Mouse (Mus musculus) MEL-GATA-1-ER (cell line): Measurements from ENCODE around the gene Fgd5.
"Not testable (repeated sequence)": the region's sequence is repeated elsewhere in the genome, so short reads cannot be mapped to it uniquely, and the experiment has no call there.

Experiments
- DNase-seq: peaks from one replicate; pipeline ENCODE4 v3.0.0-alpha.2; 2012; ENCODE audit warnings: low read depth; ENCODE audit errors: extremely low read depth

The Fgd5 gene

DNA sequence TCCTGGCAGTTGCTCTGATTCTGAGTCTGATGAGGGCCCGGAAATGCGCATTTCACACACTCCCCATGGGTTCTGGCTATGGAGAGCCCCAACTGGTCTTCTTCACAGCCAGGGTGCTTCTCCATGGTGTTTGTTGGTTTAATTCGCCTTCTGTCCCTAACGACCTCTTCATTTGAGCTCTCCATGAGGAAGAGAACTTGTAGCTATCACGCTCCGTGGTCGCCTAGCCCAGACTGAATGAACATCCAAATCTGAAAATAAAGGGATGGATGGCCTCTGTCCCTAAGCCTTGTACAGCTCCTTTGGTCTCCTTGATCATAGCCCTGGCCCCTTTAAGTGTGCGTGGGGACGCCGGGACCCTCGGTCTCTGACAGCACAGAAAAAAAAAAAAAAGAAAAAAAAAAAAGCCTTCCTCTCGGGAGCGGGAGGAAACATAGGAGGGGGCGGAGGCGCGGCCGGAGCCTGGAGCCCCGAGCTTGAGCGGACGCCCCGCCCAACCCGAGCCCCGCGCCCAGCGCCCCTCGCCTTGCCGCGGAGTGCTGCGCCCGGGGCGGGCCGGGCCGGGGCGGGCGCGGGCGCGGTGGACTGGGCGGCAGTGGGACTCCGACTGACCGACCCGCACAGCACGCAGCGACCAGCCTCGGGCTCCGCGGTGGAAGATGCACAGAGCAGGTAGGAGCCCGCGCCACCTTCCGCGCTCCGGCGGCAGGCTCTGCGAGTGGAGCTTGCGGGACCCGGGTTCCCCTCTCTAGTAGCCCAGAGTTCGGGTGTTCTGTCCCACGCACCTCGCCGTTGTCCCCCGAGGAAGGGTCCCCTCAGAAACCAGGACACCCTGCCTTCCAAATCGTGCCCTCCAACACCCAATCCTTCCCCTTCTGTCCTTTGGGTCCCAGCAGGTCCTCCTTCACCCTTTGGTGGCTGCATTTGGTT is at the start of gene Fgd5:
Gene Fgd5 (plus strand): TSS at position 508 of the 930 bp plus-strand sequence.
- no peak for DNase-seq

DNA sequence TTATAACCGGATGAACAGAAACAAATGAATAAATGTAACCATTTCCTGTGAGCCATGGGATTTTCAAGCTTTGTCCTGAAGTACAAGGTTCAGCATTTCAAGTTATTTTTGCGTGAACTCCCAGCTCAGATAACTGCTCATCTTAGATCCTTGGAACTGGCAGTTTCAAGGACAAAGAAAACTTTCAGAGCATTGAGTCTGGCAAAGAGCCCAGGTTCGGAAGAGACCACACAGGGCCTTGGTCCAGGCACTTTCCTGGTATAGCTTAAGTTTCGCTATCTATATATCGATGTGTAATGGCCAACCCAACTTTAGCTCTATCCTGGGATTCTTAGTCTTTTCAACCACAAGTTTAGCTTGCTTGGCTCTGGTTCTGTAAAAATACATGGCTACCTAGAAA is 47.4 kb upstream of the Fgd5 start:
- no peak for DNase-seq

DNA sequence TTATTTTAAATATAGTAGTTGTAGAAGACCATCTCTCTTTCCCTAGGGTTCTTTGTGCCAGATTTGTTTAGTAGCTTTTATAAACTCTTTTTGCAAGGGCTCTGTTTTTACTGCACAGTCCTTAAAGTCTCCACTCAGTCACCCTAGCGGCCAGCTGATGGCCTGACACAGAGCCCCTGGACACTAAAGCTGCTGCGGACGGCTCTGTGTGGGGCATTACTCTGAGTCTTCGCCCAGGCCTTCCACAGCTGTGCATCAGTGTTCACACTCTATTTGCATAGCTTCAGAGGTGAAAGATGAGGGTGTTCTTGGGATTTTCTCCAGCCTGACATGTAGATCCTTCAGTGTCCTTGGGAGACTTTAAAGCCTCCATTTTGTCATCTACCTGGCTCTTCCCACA is 40.2 kb upstream of the Fgd5 start:
- no peak for DNase-seq

DNA sequence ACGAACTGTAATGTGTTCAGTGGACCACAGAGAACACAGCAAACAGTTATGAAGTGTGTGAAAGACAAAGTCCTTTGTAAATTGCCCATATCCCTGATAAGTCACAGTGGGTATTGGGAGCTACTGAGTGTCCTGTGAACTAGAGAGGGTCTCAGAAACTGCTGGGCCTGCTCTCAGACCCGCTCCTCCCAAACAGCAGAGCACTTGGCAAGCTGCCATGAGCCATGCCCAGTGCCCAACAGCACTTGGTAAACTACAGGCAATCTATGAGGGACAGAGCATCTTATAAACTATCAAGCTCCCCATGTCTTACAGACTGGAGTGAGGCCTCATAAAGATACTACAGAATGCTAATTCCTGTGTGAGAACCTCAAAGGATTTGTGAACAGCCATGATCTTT is 30.3 kb upstream of the Fgd5 start:
- no peak for DNase-seq

DNA sequence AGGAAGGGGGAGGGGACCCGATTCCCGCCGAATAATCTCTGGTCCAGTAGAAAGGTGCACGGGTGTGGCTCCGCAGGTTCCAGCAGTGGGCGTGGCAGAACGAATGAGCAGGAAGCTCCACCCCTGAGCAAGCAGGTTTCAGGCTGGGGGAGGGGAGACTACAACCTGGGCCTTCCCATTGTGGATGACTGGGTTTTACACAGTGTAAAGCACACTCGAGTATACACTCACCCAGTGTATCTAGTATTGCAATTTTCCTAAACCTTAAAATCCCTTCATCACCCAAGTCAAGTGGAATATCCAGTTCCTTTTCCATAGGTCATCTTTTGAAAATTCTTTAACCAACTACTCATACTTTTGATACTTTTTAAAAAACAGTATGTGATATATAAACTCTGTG is 20.7 kb upstream of the Fgd5 start:
- not testable (repeated sequence) for DNase-seq

DNA sequence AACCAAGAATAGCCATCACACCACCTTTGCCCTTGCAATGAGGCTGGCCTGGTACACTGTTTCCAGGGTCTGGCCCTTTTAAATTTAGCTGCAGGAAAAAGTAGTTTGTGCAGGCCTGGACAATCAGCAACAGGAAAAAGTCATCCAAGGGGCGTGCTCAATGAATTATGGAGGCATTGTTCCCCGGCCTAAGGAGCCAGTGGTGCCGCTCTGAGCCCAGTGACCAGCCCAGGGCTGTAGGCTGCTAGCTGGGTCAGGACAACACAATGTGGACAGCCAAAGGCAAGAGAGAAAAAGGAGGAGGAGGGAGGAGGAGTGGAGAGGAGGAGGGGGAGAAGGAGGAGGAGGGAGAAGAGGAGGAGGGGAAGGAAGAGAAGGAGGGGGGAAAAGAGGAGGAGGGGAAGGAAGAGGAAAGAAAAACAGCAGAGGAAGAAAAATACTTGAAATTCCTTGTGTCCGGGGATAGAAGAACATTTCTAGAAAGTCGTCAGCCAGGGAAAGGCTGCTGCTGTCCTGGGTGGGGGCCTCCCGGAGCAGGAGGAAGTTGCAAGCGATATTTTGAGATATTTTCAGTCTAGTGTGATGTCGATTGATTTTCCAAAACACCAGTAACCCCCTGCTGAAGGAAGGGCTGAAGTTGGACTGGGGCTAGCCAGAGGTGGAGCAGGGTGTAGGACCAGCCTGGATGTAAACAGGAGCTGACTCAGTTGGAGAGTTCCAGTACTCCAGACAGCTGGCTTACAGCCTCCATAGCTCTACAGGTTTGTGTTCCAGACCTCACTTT is 18.5 kb upstream of the Fgd5 start:
- DNase-seq = no peak

DNA sequence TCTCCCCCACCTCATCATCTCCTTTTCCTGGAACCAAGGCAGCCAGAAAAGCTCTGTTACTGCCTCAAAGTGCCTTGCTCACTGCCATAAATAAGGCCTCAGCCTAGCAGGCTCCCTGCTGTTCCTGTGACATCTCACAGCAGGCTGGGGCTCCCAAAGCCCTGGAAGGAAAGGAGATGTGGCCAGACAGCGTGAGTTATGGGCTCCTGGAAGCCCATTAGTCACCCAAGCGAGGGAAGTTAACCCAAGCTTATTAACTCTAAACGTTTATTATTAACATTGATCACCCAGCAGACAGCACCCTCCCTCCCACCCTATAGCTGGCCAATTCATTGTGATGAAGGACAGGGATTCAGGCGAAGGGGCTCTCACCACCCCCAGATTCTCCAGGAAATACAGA is 15.2 kb upstream of the Fgd5 start:
- DNase-seq = no peak

DNA sequence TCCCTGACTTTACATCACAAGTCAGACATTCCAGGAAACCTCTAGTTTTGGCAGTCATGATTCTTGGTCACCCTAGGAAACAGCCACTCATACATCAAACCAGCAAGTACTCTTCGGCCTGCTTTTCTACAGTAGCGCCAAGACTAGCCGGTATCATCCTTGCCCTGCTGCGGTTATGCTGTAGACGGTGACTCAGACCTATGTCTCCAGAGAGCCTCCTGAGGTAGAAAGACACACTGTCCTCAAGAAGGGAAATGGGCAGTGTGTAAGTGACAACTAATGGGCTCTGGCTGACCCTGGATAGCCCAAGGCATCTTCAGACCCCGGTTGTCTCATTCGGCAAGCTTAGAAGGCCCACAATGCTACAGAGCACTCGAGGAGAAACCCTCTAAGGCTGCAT is 13.6 kb upstream of the Fgd5 start:
- DNase-seq = no peak

DNA sequence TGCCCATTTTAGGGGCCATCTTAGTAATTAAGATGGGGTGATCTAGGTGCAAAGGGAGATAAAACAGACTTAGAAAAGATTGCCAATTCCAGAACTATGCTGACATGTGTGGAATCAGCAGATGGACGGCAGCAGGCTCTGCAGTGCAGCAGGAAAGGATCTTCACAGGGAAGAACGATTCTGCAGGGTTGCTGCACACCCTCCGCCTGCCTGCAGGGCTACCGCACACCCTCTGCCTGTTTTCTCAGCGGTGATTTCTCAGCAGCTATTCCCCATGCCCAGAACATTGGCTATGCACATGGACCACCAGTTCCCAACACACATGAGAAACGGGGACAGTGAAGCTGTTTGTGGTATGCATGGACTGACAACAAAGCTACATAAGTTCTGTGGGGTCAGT is 12.7 kb upstream of the Fgd5 start:
- DNase-seq = no peak

DNA sequence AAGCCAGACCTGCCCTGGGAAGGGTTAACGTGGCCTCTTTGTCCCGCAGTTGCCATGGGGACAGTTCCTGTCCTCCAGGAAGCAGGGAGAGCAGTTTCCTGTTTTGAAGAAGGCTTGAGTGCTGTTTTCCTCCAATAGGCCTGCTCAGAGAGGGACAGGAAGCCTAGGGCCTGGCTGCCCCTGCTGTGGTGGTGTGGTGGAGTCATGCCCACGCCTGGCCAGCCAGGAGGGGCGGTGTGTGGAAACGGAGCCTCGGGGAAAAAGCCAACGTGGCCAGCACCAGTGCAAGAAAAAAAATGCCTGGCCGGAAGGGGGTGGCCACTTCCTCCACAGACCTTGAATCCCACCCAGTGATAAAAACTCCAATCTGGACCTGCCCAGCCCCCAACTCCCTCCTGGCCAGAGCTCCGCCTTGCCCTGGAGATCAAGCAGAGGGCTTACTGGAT is 6.5 kb upstream of the Fgd5 start:
- DNase-seq = no peak

DNA sequence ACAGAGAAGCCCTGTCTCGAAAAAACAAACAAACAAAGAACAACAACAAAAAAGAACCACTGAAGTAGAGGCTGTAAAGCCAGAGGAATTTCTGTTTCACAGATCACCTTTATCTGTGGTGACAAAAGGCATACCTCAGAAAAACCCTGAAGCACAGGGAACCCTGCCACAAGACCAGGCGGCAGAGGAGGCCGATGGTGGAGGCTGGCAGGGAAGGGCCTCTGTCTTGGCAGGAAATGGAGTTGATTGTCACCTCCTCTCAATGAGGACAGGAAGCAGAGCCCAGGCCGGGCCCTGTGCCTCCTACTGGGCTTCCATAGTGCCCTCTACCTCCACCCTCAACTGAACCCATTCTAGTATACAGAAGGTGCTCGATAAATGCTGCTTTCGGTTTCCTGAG is 4.7 kb upstream of the Fgd5 start:
- no peak for DNase-seq

DNA sequence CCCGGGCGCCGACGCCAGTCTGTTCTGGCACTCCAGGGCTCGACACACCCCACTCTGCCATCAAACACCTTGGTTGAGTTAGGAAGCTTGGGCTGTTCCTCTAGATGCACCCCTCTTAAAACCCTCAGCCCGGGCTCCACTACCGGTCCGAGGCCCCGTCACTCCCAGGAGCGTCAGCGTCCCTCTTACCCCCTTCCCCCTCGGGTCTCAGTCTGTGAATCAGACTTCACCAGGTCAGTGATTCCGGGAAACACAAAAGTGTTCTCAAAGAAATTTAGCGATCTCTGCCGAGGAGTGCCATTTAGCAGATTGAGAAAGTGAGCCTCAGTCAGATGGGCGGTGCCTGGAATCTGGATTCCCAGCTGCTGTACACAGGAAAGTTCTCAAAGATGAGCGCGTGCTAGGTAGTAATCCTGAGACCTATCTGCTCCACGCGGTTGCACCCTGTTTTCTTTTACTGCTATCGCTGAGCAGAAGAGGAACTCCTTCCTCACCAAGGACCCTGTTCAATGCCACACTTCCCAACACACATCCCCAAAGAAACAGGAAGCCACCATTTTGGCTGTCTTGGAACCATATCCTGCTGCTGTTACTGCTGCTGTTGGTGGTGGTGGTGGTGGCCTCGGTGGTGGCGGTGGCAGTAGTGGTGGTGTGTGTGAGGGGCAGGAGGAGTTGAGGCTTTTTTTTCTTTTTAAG is 771 bp downstream of the Fgd5 start:
- DNase-seq = no peak

DNA sequence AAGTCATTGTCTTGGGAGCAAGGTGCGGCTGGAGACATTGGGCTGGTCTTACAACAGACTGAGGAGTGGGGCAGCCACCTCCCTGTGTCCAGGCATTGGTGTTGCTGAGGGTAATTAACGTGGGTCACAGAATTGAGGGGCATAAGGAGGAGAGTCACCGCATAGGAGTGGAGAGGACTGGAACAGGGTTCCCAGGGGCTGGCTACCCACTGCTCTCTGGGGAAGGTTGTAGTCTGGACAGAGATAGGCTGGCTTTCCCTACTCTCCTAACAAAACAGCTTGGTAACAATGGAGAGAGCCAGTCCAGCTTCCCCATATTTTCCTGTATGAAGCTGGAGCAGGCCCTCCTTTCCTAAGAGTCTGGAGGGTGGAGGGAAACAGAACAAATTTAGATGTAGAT is 1.3 kb downstream of the Fgd5 start:
- no peak for DNase-seq

DNA sequence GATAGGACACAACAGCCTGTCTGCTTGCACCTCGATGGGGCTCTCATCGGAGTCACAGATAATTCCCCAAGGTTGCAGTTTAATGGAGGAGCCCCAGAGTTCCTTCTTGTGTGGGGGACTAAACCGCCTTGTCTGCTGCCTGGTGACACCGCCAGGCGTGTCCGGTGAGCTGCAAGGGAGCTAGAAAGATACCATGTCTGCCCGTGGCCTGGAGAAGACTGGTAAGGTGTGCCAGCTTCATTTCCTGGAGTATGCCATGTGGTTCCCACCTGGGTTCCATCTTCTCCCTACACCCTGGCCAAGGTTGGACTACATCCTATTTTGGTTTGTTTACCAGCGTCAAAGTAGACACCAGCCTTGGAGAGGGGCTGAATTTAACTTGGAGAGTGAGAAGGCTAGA is 11.4 kb downstream of the Fgd5 start:
- no peak for DNase-seq

DNA sequence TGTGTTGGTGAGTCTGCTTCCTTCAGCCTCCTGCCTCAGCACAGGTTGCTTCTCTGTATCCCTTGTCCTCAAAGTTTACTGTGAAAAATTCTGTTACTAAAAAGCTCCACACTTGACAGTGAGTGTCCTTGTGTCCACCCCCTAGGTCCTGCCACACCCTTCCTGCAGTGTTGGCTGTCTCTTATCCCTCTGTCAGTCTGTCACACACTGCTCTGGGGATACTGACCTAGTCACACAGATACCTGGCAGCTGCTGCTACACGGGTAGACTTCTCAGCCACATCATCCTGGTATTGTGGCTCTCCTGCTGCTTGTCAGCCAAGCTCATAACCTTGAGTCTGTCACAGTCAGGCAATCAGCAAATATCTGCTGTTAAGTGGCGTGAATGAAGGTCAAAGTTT is 14.1 kb downstream of the Fgd5 start:
- DNase-seq = no peak

DNA sequence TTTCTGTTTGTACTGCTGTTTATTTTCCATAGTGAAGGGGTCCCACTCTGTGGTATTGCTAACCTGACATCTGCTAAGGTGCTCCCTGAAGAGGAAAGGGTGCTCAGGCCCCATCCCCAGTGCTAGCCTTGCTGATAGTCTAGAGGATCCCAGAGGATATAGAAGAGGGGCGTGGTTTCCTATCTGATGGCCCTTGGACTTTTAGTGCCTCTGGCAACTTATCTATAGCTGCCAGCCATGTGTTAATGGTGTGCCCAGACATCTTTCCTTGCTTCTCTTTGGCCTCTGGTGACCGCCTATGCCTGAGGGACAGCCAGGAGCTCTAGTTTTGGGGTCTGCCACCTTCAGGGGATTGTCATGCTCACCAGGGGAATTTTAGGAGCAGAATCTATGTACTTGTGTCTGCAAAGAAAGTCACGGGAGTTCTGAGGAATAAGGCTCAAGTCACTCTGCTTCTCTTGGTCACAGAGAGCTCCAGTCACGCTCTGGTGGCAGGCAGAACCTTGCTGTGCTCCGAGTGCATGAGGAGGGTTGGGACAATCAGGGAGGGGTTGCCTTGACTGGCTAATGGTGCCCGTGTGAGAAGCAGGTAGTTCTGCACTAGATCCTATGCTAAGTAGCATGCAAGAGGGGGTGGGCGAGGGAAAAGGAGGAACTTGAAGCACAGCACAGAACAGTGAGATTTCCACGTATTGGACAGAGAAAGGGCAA is 15.3 kb downstream of the Fgd5 start:
- no peak for DNase-seq

DNA sequence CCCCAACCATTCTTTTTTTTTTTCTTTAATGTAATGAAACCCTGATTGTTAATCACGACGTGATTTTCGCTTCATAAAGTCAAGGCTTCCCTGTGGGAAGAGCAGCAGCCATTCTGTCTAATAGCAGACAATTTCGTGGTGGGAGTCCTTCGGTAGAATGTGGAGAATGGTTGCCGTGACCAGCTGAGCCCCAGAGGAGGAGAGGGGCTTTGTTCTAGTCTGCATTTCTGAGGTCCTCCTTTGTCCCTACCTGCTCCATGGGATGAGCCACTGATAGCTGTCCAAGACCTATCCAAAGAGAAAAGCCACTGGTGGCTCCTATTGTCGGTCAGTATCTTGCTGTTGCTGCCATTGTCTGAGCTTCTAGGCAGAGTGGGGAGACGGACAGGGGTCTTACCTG is 17.4 kb downstream of the Fgd5 start:
- DNase-seq = no peak

DNA sequence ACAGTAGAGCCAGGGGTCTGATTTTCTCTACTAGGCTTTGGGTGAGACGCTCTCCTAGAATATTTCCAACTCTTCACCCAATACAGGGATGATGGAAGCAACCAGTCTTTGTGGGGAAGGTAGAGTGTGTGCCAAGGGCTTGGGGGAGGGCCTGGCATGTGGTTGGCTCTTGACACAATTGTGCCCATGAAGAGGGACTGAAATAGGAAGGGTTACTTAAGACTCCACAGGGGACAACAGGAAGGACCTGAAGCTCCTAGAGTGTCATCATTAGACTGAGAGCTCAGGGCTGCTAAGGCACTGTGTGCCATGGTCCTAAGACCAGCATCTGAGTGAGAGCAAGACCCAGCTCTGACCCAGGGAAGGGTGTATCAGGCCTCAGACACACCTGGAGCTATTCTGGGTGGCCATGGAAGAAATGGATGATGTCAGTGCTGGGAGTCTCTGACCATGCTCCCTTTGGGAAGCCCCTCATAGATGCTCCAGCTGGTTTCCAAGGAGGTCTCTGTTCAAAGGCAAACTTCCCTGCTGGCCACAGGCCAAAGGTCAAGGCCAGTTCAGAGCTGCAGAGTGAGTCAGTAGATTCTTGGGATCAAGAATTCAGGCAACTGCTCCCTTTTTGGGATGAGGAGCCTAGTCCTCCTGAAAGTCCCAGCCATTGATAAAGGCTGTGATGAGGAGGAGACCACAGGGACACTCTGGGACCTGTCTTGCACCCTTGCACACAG is 24.0 kb downstream of the Fgd5 start:
- no peak for DNase-seq

DNA sequence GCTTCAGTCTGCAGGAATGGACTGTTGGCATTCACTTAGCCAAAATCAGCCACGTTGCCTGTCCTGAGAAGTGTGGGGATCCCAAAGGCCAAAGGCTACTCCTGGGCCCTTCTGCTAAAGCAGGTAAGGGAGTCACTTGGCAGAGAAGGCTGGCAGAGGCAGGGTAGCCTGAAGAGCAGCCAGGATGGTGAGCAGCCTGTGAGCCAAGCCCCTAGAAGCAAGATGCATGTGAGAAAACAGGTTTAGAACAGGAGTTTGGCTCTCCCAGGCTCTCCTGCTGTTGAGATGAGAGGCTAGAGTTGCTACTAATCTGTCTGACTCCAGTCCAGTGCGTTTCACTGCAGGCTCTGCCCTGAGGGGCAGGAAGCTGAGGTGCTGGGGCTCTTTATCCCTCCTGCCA is 25.0 kb downstream of the Fgd5 start:
- DNase-seq = no peak

DNA sequence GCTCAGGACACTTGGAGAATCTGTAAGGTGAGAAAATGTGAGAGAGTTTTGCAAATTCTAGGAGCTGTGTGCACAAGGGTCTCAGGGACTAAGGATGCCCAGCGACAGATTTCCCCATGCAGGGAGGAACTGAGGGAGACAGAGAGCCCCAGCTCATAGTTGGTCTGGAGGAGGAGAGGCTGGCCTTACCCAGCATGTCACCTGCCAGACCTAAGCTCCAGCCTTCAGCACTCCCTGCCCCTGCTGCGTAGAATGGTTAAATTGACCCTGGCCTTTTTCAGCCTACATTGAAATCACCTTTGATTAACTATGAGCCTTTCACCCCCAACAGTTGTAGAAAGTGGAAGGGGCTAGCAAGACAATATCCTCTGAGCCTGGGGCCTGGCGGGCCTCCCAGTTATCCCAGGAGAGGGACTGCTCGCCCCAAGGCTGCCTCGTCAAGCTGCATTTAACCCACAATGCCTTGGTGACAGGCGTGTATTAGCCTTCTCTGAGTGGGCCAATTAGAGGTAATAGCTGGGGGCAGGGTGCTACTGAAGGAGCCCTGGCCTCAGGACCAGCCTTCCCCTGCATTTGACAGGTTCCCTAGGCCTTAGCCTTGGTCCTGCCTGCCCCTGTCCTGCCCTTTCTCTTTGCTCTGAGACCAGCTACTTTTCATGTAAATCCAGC is 25.6 kb downstream of the Fgd5 start:
- DNase-seq = no peak
